Mouse (Mus musculus): ENCODE results near the gene BC030499. TPM values are rescaled to one million over a fixed set of nuclear protein-coding genes. Genes with fewer than 3 reads are reported as not detected.
"Not testable (repeated sequence)": the region's sequence is repeated elsewhere in the genome, so short reads cannot be mapped to it uniquely, and the experiment has no call there.

The BC030499 gene
- polyA plus RNA-seq, 1 experiment from 2014 or later, result 0.09 TPM

DNA sequence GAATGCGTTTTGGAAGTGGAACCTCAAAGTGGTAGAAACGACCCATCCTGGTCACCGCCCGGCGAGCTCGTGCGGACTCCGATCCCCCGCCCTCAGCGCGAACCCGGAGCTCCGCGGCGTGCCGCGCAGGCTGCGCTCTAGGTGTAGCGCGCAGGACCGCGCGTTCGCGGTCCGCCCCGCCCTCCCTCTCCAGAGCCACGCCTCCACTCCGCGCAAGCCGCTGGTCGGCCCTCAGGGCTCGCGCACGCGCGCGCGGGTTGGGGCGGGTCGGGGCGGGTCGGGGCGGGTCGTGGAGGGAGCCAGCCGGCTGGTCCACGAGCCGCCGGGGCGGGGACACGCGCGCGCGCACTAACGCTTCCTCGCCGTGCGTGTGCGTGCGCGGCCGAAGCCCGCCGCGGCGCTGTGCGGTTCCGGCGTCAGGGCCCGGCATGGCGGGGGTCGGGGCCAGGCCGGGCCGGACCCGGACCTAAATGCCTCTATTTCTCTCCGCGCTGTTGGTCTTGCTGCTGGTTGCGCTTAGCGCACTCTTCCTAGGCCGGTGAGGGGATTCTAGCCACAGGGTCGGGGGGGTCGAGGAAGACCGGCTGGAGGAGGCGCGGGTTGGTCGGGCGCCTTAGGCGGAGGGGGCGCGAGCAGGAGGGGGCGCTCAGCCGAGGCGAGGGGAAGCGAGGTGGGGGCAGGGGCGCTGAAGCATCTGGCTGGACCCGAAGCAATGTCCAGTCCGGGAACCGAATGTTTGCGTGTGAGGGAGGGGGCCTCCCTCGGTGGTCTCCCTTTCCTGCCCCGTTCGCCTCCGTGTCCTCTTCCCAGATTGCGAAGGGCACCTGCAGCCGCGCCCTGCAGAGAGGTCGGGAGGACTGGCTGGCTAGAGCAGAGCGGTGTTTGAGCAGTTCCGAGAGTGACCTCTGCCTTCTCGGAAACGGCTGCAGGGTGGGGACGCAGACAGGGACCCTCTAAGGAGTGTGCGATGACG, 29.0 kb upstream of the BC030499 start, which contains the start of gene 2610507B11Rik:
TSS of gene 2610507B11Rik (plus strand) at position 373 of the 973 bp plus-strand sequence.
- Histone ChIP-seq H3K4me2 (ENCODE audit: low read depth, severe bottlenecking) (peak within 1 kb of the TSS; percentile 83), H3K27ac (replicated peaks; ENCODE audit: low read depth, low read length) (peak within 1 kb of the TSS; percentile 70), H3K9ac (ENCODE audit: low read length) (peak within 1 kb of the TSS; percentile 72), H3K9me3 (ENCODE audit: control insufficient read depth, low read length) (no peaks in the 10 kb centered on the region), H3K4me1 (ENCODE audit: control insufficient read depth, insufficient read depth, low read length) (peaks cover 5% of the 10 kb centered on the region; the same call in 1 of the 2 replicates), H3K27me3 (ENCODE audit: control insufficient read depth, insufficient read depth, low read length) (no peaks in the 10 kb centered on the region; the same call in 1 of the 2 replicates), H3K4me3 (ENCODE audit: low read depth, low read length) (peak within 1 kb of the TSS; percentile 70), H3K36me3 (ENCODE audit: control insufficient read depth, insufficient read depth, low read length) (peaks cover 19% of the 10 kb centered on the region)
- 1% methylated on average over 95 of the region's 115 CpGs for WGBS
- peak; percentile 95 for DNase-seq (ENCODE audit: low spot score)
- peak; percentile 91 for ATAC-seq (ENCODE audit: insufficient number of reproducible peaks, low FRiP score, low TSS enrichment, low read depth)

DNA sequence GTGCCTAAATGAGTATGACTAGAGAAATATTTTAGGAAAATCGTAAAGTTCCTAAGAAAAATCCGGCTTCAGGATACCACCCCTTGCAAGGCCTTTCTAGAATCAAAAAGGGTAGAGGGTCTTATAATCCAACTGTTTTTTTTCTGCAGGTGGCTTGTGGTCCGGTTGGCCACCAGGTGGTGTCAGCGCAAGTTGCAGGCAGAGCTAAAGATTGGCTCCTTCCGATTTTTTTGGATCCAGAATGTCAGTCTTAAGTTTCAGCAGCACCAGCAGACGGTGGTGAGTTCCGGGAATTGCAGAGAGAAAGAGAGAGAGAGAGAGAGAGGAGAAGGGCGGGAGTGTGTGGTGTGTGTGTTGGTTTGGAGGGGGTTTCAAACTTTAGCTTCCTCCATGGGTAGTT, 28.1 kb upstream of the BC030499 start:
- DNase-seq (ENCODE audit: low spot score) (peak; percentile 75), ATAC-seq (ENCODE audit: insufficient number of reproducible peaks, low FRiP score, low TSS enrichment, low read depth) (no peak)
- H3K4me2 ChIP-seq (ENCODE audit: low read depth, severe bottlenecking), result peak overlapping the region; percentile 83
- H3K4me1 ChIP-seq (ENCODE audit: control insufficient read depth, insufficient read depth, low read length), result peaks cover 5% of the 10 kb centered on the region; the same call in 1 of the 2 replicates
- peaks cover 25% of the 10 kb centered on the region for H3K36me3 ChIP-seq (ENCODE audit: control insufficient read depth, insufficient read depth, low read length)
- H3K27me3 ChIP-seq (ENCODE audit: control insufficient read depth, insufficient read depth, low read length), result no peaks in the 10 kb centered on the region; the same call in 1 of the 2 replicates
- H3K9ac ChIP-seq (ENCODE audit: low read length), result no peak overlapping the region; the same call in 1 of the 2 replicates
- H3K4me3 ChIP-seq (ENCODE audit: low read depth, low read length), result peak overlapping the region; percentile 70
- 3% methylated on average over 8 of the region's 8 CpGs for WGBS
- H3K9me3 ChIP-seq (ENCODE audit: control insufficient read depth, low read length), result no peaks in the 10 kb centered on the region
- no peak overlapping the region for H3K27ac ChIP-seq (replicated peaks; ENCODE audit: low read depth, low read length)

GRCm38 (mm10) chr11:78265571-78265970, 25.1 kb upstream of the BC030499 start:
- ATAC-seq (ENCODE audit: insufficient number of reproducible peaks, low FRiP score, low TSS enrichment, low read depth) (no peak), DNase-seq (ENCODE audit: low spot score) (no peak)
- no peak overlapping the region for H3K27ac ChIP-seq (replicated peaks; ENCODE audit: low read depth, low read length)
- H3K9me3 ChIP-seq (ENCODE audit: control insufficient read depth, low read length), result no peaks in the 10 kb centered on the region
- no peak overlapping the region for H3K4me3 ChIP-seq (ENCODE audit: low read depth, low read length)
- WGBS, result 91% methylated on average over 6 of the region's 6 CpGs
- no peaks in the 10 kb centered on the region for H3K27me3 ChIP-seq (ENCODE audit: control insufficient read depth, insufficient read depth, low read length)
- H3K4me2 ChIP-seq (ENCODE audit: low read depth, severe bottlenecking), result no peak overlapping the region
- no peak overlapping the region for H3K9ac ChIP-seq (ENCODE audit: low read length)
- H3K4me1 ChIP-seq (ENCODE audit: control insufficient read depth, insufficient read depth, low read length), result peaks cover 5% of the 10 kb centered on the region; the same call in 1 of the 2 replicates
- H3K36me3 ChIP-seq (ENCODE audit: control insufficient read depth, insufficient read depth, low read length), result peaks cover 38% of the 10 kb centered on the region

- no peak overlapping the region for H3K4me3 ChIP-seq (ENCODE audit: low read depth, low read length)
- no peak for DNase-seq (ENCODE audit: low spot score)
- H3K27me3 ChIP-seq (ENCODE audit: control insufficient read depth, insufficient read depth, low read length), result no peaks in the 10 kb centered on the region
- H3K9ac ChIP-seq (ENCODE audit: low read length), result no peak overlapping the region
- 94% methylated on average over 13 of the region's 13 CpGs for WGBS
- no peak for ATAC-seq (ENCODE audit: insufficient number of reproducible peaks, low FRiP score, low TSS enrichment, low read depth)
- no peaks in the 10 kb centered on the region for H3K4me1 ChIP-seq (ENCODE audit: control insufficient read depth, insufficient read depth, low read length)
- no peak overlapping the region for H3K4me2 ChIP-seq (ENCODE audit: low read depth, severe bottlenecking)
- H3K9me3 ChIP-seq (ENCODE audit: control insufficient read depth, low read length), result no peaks in the 10 kb centered on the region
- peaks cover 59% of the 10 kb centered on the region for H3K36me3 ChIP-seq (ENCODE audit: control insufficient read depth, insufficient read depth, low read length)
- no peak overlapping the region for H3K27ac ChIP-seq (replicated peaks; ENCODE audit: low read depth, low read length)
These were observed 18.7 kb upstream of the BC030499 start for GRCm38 (mm10) chr11:78271986-78272385.

DNA sequence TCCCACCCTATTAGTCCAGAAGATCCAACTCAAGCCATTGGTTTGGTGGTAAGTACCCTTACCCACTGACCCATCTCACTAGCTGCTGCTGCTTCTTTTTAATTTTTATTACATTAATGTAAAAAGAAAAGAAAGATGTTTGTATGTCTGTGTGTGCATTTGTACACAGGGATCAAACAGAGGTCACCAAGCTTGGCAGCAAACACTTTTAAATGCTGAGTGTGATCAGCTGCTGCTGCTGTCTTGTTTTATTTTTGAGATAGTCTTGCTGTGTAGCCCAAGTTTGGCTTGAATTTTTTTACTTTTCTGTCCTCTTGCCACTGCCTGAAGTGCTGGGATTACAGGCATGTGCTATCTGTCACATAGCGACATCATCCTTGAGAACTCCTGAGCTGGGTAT, 15.0 kb upstream of the BC030499 start:
- Histone ChIP-seq H3K36me3 (ENCODE audit: control insufficient read depth, insufficient read depth, low read length) (peaks cover 53% of the 10 kb centered on the region), H3K4me2 (ENCODE audit: low read depth, severe bottlenecking) (no peak overlapping the region), H3K27ac (replicated peaks; ENCODE audit: low read depth, low read length) (no peak overlapping the region), H3K9ac (ENCODE audit: low read length) (no peak overlapping the region), H3K27me3 (ENCODE audit: control insufficient read depth, insufficient read depth, low read length) (no peaks in the 10 kb centered on the region), H3K9me3 (ENCODE audit: control insufficient read depth, low read length) (no peaks in the 10 kb centered on the region), H3K4me1 (ENCODE audit: control insufficient read depth, insufficient read depth, low read length) (no peaks in the 10 kb centered on the region), H3K4me3 (ENCODE audit: low read depth, low read length) (no peak overlapping the region)
- no peak for DNase-seq (ENCODE audit: low spot score)
- WGBS, result 95% methylated on average over 1 of the region's 1 CpGs
- no peak for ATAC-seq (ENCODE audit: insufficient number of reproducible peaks, low FRiP score, low TSS enrichment, low read depth)

- peaks cover 56% of the 10 kb centered on the region for H3K36me3 ChIP-seq (ENCODE audit: control insufficient read depth, insufficient read depth, low read length)
- ATAC-seq (ENCODE audit: insufficient number of reproducible peaks, low FRiP score, low TSS enrichment, low read depth), result not testable (repeated sequence)
These were observed 14.5 kb upstream of the BC030499 start for GRCm38 (mm10) chr11:78276169-78276568.

GRCm38 (mm10) chr11:78278853-78279252, 11.8 kb upstream of the BC030499 start:
- H3K9me3 ChIP-seq (ENCODE audit: control insufficient read depth, low read length), result no peaks in the 10 kb centered on the region
- H3K4me2 ChIP-seq (ENCODE audit: low read depth, severe bottlenecking), result no peak overlapping the region
- no peak overlapping the region for H3K9ac ChIP-seq (ENCODE audit: low read length)
- ATAC-seq (ENCODE audit: insufficient number of reproducible peaks, low FRiP score, low TSS enrichment, low read depth), result no peak
- 94% methylated on average over 7 of the region's 7 CpGs for WGBS
- no peak overlapping the region for H3K27ac ChIP-seq (replicated peaks; ENCODE audit: low read depth, low read length)
- H3K36me3 ChIP-seq (ENCODE audit: control insufficient read depth, insufficient read depth, low read length), result peaks cover 35% of the 10 kb centered on the region
- no peak overlapping the region for H3K4me3 ChIP-seq (ENCODE audit: low read depth, low read length)
- no peaks in the 10 kb centered on the region for H3K4me1 ChIP-seq (ENCODE audit: control insufficient read depth, insufficient read depth, low read length)
- no peaks in the 10 kb centered on the region for H3K27me3 ChIP-seq (ENCODE audit: control insufficient read depth, insufficient read depth, low read length)
- DNase-seq (ENCODE audit: low spot score), result no peak

More at GRCm38 (mm10) chr11:78276169-78276568, 14.5 kb upstream of the BC030499 start:
- not testable (repeated sequence) for H3K9ac ChIP-seq (ENCODE audit: low read length); H3K4me3 ChIP-seq (ENCODE audit: low read depth, low read length); DNase-seq (ENCODE audit: low spot score); H3K27me3 ChIP-seq (ENCODE audit: control insufficient read depth, insufficient read depth, low read length); H3K4me2 ChIP-seq (ENCODE audit: low read depth, severe bottlenecking); H3K9me3 ChIP-seq (ENCODE audit: control insufficient read depth, low read length); H3K4me1 ChIP-seq (ENCODE audit: control insufficient read depth, insufficient read depth, low read length); H3K27ac ChIP-seq (replicated peaks; ENCODE audit: low read depth, low read length)
- WGBS, result 92% methylated on average over 4 of the region's 4 CpGs

DNA sequence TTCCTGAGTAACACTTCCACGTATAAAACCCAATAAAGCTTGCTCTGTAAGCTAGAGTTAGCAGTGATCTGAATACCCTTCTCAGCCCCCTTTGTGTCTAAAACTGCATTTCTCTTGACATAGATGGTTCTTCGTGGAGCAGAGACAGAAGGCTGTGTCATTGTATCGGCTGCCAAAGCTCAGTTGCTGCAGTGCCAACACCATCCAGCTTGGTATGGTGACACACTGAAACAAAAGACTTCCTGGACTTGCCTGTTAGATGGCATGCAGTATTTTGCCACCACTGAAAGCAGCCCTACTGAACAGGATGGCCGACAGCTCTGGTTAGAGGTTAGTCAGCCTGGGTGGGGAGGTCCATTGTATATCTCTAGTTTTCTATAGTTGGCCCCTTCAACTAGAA, 11.1 kb upstream of the BC030499 start:
- no peaks in the 10 kb centered on the region for H3K27me3 ChIP-seq (ENCODE audit: control insufficient read depth, insufficient read depth, low read length)
- WGBS, result 91% methylated on average over 4 of the region's 4 CpGs
- H3K4me2 ChIP-seq (ENCODE audit: low read depth, severe bottlenecking), result no peak overlapping the region
- no peak overlapping the region for H3K27ac ChIP-seq (replicated peaks; ENCODE audit: low read depth, low read length)
- DNase-seq (ENCODE audit: low spot score) (no peak), ATAC-seq (ENCODE audit: insufficient number of reproducible peaks, low FRiP score, low TSS enrichment, low read depth) (no peak)
- no peak overlapping the region for H3K9ac ChIP-seq (ENCODE audit: low read length)
- H3K9me3 ChIP-seq (ENCODE audit: control insufficient read depth, low read length), result no peaks in the 10 kb centered on the region
- H3K4me3 ChIP-seq (ENCODE audit: low read depth, low read length), result no peak overlapping the region
- peaks cover 28% of the 10 kb centered on the region for H3K36me3 ChIP-seq (ENCODE audit: control insufficient read depth, insufficient read depth, low read length)
- H3K4me1 ChIP-seq (ENCODE audit: control insufficient read depth, insufficient read depth, low read length), result no peaks in the 10 kb centered on the region
